Mouse (Mus musculus): ENCODE data around the gene Rab11fip2.

The Rab11fip2 gene

GRCm38 (mm10) chr19:59860799-59861198 is 82.7 kb downstream of the Rab11fip2 start:
- in situ Hi-C loops (cut with MboI, MseI): no loop called here

GRCm38 (mm10) chr19:59853061-59853460 is 90.4 kb downstream of the Rab11fip2 start:
- in situ Hi-C loops (cut with MboI, MseI): no loop called here

Data from regulatory T cell (primary cell).